Mouse (Mus musculus) ovary, postnatal 14 days (tissue): ENCODE results near the gene Cdc26.
A peak's percentile ranks its signal among the peaks of the same experiment; 100 is the strongest.

Source experiments
- DNase-seq: peaks from one replicate; pipeline ENCODE4 v3.0.0; 2022; ENCODE audit warnings: low spot score

Gene Cdc26

DNA sequence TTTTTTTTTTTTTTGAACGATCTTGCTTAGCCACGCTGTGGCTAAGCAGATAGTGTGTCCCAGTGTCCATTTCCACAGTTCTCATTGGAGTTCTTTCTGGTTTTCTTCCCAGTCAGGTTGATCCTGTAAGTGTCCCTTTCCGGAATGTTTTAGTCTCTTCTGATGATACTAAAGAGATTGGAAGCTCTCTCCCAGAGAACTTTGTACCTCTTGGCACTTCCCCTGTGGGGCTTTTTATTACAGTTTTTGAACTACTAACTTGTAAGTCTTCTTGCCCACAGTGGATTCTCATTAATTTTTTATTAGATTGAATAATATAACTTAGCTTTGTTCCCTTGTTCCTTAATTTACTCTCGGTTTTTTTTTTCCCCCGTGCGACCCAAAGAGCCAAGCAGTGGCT is 46.9 kb downstream of the Cdc26 start:
- DNase-seq: no peak

DNA sequence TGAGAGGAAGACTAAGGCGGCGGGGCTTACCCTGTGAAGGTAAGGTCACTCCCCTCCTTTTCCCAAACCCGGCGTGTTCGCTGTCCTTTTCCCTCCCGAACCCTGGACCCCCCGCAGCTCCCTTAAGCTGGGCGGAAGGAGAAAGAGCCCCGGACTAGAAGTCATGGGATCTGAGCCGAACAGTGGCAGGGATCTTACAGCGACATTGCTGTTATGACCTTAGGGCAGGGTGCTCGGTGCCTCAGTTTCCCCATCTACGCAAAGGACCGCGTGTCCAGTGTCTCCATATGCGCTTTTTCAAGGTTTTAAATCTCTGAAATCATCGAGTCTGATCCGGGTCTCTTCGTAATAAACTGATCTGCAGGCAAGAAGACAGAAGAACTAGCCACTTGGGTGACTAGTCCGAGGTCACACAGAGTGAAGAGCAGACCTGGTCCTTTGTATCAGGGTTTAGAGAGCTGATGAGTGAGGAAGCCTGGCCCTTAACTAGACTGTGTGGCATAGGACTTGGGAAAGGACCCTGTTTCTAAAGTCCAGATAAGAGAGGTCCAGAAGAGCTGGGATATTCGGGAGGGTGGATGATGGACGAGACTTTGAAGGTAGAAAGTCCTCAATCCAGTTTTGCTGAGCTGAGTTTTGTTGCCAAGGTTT is 47.5 kb downstream of the Cdc26 start:
- no peak for DNase-seq

DNA sequence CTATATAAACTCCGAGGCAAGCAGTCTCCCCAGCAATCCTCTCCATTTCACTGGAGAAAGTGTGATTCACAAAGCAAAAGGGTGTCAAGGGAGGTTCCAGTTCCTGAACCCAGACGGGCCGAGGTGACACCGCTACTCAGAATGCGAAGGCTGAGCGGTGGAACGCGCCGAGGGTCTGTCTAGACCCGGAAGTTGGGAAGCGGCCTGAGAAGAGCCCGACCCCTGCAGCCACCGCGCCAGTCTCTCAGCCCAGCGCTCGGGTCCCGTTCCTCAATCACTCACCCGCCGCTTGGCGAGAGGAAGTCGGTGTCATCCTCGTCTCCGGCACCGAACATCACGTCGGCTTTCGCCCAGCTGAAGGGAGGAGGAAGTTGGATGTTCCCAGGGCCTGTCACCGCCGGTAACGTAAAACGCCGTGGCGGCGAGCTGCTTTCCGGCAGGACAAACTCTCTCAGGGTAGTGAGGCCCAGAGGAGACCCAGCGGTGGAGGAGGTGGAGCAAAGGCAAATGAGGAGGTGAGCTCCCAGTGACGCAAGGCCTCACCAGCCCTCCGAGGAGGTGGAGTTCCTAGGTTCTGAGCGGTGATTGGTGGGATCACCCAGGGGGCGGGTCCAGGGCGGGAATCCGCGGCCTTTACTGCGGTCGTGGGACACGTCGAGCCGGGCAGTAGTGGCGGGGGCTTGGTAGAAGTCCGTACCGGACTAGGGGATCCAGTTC is 48.2 kb downstream of the Cdc26 start, which contains the start of the genes Fkbp15 and Slc31a1:
Gene Fkbp15 (minus strand): TSS at position 461 of the 717 bp plus-strand sequence.
Gene Slc31a1 (plus strand): TSS at position 640 of the 717 bp plus-strand sequence.
- DNase-seq: peak; percentile 86

DNA sequence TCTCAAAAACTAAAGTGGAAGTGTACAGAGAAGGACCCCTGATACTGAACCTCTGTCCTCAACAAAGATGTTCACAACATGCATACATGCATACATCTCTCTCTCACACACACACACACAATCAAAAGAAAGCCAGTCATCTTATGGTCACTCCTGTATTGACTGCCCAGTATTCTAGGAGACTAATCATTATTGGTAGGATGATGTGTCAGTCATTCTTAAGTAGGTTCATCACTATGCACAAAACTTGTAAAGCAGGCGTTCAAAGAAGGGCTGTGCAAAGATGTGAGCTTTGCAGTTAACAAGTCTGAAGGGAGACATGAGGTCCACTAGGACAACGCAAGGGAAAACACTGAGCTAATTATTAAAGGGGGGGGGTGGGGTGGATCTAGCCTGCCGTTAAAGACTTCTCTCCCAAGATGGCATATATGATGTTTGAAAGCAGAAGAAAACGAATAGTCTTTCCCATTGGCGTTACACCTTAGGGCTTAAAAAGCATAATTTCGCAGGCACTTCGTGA is 49.1 kb downstream of the Cdc26 start:
- DNase-seq: no peak

DNA sequence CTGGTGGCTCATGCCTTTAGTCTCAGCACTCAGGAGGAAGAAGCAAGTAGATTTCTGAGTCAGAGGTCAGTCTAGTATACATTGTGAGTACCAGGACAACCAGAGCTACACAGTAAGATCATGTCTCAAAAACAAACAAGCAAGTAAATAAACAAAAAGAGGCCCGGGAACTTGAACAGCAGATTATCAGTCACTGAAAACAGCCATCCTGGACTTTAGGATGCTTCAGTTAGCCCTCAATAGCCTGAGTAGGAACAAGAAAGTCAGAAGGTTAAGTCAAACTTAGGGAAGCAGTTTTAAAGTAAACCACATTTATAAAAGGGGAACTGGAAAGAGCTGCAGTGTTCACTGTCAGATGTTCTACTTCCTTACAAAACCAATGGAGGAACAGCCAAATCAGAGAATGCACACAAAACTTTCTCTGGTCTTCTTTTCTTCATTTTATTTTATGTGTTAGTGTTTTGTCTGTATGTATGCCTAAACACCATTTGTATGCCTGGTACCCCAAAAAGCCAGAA is 50.8 kb downstream of the Cdc26 start:
- no peak for DNase-seq

DNA sequence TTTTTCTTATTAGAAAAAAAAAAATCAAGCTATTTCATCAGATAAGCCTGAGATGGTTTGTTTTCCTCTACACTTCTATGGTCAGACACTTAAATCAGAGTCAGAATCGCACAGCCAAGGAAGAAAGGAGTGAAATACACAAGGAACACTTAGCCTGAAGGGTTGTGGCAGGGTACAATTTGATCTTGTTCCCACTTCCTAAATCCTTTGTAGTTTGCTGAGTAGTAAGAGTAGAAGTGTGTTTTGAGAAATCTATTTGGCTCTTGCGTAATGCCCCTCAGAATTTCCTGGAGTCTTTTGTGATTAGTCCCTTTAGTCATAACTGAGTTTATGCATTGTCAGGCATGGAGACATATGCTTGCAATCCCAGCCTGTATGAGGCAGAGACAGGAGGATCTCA is 59.1 kb downstream of the Cdc26 start:
- DNase-seq: no peak

DNA sequence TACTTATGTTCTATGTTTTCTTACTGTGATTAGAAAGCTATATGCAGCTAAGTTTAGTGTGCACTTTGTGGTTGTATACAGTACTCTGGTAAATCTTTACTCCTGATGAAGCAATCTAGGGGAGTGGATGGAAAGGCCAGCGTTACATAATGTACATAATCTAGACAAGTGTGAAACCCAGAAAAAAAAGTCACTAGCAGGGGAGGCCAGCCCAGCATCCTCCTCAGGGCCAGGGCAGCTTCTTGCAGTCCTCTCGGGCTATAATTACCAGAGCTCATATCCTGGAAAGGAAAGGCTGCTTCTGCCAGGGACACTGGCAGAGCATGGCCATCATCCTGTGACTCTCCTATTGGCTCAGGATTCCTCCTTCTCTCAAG is 60.1 kb downstream of the Cdc26 start:
- DNase-seq: no peak

DNA sequence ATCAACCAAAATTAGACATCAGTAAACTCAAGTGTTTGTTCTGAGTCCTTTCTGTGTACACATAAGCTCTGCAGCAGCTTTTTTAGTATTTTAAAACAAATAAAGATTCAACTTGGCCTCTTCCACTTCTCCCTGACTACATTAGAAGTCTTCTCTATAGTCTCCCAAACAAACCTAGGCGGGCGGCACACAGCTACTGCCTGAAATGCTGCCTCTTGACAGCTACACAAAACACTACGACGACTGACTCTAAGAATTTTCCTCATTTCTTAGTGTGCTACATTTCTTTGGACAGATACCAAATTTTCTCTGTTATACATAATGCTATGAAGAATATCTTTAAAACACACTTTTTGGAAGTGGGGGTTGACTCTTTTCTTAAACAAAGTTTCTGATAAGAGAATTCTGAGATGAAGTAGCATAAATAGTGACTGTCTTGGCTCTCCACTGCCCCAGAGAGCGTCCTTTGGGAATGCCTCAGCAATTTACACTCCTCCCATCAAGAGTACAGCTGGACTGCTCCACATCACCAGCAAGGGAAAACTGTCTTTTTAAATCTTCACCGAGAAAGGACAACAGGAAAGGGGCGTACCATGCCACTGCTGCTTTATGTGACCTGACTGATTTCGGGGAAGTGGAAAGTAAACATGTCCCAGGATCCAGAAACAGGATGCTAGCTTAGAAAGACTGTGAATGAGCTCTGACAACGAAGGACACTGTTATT is 60.7 kb downstream of the Cdc26 start:
- no peak for DNase-seq

DNA sequence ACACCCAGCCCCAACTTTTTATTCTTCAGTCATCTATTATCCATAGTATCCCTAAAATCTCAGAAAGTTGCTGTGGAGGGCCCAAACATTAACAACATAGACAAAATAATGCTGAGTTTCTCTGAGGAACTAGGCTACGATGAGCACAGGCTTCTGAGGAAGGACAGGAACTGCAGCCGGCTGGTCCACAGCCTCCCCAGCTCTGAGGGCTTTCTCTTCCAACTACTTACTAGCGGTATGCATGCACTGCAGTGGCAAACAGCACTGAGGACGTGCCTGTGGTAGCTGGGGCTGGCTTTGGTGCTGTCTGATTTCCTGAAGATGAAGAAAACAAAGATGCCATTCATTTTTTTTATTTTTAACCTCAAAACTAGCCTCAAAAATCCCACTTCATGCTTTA is 62.6 kb downstream of the Cdc26 start:
- DNase-seq: no peak

DNA sequence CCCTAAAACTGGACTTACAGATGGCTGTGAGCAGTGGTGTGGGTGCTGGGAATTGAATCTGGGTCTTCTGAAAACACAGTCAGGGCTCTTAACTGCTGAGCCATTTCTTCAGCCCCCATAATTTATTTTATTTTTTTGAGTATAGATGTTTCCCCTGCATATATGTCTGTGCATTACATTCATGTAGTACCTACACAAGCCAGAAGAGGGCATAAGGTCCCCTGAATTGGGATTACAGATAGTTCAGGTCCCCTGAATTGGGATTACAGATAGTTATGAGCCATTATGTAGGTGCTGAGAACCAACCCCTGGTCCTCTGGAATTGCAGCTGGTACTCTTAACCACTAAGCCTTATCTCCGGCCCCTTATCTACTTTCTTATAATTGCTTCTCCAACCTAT is 64.4 kb downstream of the Cdc26 start:
- no peak for DNase-seq

DNA sequence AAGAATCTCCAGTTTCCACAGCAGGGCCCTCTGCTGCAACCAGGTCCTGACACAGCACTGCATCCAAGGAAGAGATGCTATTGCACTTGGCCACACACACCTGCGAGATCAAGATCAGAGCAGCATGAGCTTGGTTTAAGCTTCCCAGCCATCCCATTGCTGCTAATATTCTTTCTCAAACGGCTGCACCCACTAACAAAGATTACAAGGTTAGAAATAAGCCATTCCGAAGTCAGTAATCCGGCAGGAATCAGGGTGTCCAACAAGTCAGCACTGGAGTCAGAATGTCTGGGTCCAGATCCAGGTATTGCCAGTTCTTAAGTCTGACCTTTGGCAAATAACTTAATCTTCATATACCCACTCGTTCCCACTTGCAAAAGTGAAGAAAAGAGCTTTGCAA is 69.9 kb downstream of the Cdc26 start:
- no peak for DNase-seq
